Mouse (Mus musculus): ENCODE results near the gene Hspa1b. TPM values are rescaled to one million over a fixed set of nuclear protein-coding genes. Genes with fewer than 3 reads are reported as not detected.
"Not testable (repeated sequence)": the region's sequence is repeated elsewhere in the genome, so short reads cannot be mapped to it uniquely, and the experiment has no call there.

Gene Hspa1b
- 0.10 and 0.12 TPM in 2 replicates for polyA plus RNA-seq (2015; fragmentation: Nextera tagmentation; extraction: Ambion mirVana)

DNA sequence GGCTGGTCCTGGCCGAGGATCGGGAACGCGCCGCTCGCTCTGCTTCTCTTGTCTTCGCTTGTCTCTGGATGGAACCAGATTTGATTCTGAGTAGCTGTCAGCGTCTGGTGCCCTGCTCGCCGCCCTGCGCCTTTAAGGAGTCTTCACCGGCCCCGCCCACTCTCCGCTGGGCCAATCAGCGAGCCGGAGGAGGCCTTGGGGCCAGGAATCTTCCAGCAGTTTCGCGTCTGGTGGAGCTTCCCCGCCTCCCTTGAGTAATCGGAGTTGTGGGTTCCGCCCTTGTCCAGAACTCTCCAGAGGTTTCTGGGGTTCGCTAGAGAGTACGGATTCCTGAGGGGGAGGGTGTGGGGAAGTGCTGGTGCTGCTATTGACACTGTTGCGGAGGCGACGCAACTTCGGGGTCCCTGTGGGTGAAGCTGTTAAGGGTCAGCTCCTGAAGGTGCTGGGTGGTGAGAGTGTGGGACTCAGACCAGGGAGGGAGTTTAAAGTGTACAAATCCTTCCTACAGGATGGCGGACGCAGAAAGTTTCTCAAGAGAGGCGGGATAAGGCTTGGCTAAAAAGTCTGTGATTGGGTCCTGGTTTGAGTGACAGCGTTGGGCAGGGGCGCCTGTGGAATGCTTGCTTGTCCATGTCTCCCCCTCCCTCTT is at the start of gene Hspa1b:
Gene Hspa1b, minus strand, starts transcription at position 109 of the 649 bp plus-strand sequence.
- H3K27ac ChIP-seq, result peak within 1 kb of the TSS; percentile 52; the same call in 1 of the 2 replicates
- WGBS, result under 1% methylated on average over 31 of the region's 32 CpGs
- H3K4me3 ChIP-seq, result peak within 1 kb of the TSS; percentile 43
- ATAC-seq, result peak; percentile 96
- H3K9ac ChIP-seq, result peak within 1 kb of the TSS; percentile 44
- H3K4me2 ChIP-seq, result peak within 1 kb of the TSS; percentile 73
- H3K4me1 ChIP-seq, result peaks cover 12% of the 10 kb centered on the region
- H3K9me3 ChIP-seq (replicated peaks); H3K36me3 ChIP-seq (ENCODE audit: poor library complexity, severe bottlenecking): not testable (repeated sequence)
- H3K27me3 ChIP-seq, result peaks cover 40% of the 10 kb centered on the region

DNA sequence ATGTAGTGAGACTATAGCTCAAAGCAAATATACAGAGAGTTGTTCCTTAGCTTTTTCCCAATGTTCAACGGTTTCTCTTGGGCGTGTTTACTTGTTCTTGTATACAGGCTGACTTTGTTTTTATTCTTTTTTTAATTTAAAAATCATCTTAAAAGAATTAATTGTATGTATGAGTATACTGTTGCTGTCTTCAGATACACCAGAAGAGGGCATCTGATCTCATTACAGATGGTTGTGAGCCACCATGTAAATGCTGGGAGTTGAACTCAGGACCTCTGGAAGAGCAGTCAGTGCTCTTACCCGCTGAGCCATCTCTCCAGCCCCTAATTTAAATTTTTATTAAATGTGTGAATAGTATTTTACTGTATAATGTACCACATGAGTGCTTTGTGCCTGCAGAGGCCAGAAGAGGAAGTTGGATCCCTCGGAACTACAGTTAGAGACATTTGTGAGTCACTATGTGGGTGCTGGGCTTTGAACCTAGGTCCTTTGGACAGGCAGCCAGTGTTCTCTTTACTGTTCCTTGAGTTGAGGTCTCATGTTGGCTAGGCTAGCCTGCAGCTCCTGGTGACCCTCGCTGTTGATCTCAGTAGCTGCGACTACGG is 48.5 kb upstream of the Hspa1b start:
- no peaks in the 10 kb centered on the region for H3K27me3 ChIP-seq
- peaks cover 10% of the 10 kb centered on the region for H3K4me1 ChIP-seq
- no peak overlapping the region for H3K27ac ChIP-seq
- H3K9ac ChIP-seq, result no peak overlapping the region
- H3K36me3 ChIP-seq (ENCODE audit: poor library complexity, severe bottlenecking), result peaks cover 84% of the 10 kb centered on the region
- H3K9me3 ChIP-seq (replicated peaks), result no peaks in the 10 kb centered on the region
- ATAC-seq, result no peak
- WGBS, result 96% methylated on average over 7 of the region's 7 CpGs
- H3K4me2 ChIP-seq, result no peak overlapping the region
- no peak overlapping the region for H3K4me3 ChIP-seq

GRCm38 (mm10) chr17:35005902-35006301 is 46.9 kb upstream of the Hspa1b start:
- peaks cover 21% of the 10 kb centered on the region for H3K4me1 ChIP-seq
- H3K9ac ChIP-seq, result 0 out of 2 replicates have a peak overlapping the region, but pooled peaks have one; percentile 5
- not testable (repeated sequence) for H3K9me3 ChIP-seq (replicated peaks); H3K4me3 ChIP-seq; H3K27ac ChIP-seq; H3K4me2 ChIP-seq; H3K27me3 ChIP-seq; ATAC-seq
- WGBS, result 98% methylated on average over 4 of the region's 5 CpGs
- peaks cover 68% of the 10 kb centered on the region for H3K36me3 ChIP-seq (ENCODE audit: poor library complexity, severe bottlenecking)

DNA sequence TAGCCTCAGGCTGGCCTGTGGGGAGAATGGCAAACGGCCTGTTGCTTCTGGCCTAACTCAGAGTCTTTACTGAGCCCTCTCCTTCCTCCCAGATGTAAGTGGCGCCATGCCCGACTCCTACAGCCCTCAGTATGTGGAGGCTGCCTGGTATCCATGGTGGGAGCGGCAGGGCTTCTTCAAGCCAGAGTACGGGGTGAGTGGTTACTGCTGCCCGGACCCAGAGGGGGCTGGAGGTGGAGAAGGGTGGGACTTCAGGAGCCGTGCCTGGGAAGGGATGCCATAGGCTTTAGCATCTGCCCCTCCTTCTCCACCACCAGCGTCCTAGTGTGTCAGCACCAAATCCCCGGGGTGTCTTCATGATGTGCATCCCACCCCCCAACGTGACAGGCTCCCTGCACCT is 46.1 kb upstream of the Hspa1b start:
- H3K36me3 ChIP-seq (ENCODE audit: poor library complexity, severe bottlenecking), result peaks cover 61% of the 10 kb centered on the region

DNA sequence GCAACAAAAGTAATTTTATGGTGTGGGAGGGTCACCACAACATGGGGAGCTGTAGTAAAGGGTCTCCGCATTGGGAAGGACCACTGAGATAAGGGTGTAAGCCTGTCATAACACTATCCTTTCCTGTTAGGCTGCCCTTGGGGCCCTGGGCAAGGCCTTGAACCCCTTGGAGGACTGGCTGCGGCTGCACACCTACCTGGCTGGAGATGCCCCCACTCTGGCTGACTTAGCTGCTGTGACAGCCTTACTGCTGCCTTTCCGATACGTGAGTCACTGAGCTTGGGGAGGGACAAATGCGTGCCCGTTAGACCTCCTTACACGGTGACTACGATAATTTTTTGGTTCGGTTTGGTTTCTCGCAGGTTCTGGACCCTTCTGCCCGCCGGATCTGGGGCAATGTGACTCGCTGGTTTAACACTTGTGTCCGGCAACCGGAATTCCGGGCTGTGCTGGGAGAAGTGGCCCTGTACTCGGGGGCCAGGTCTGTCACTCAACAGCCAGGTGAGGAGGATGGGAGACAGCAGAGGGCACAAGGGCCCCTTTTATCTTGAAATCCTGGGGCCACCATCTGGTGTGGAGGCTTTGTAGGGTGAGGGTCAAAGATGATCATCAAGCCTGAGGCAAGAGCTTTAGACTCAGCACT is 45.2 kb upstream of the Hspa1b start:
- Histone ChIP-seq H3K36me3 (ENCODE audit: poor library complexity, severe bottlenecking) (peaks cover 52% of the 10 kb centered on the region), H3K27ac (no peak overlapping the region), H3K4me3 (no peak overlapping the region), H3K9me3 (replicated peaks) (no peaks in the 10 kb centered on the region), H3K4me1 (peaks cover 31% of the 10 kb centered on the region), H3K9ac (no peak overlapping the region), H3K4me2 (no peak overlapping the region), H3K27me3 (no peaks in the 10 kb centered on the region)
- ATAC-seq, result no peak
- 95% methylated on average over 17 of the region's 17 CpGs for WGBS

More for the DNA sequence above, 46.1 kb upstream of the Hspa1b start:
- peaks cover 22% of the 10 kb centered on the region for H3K4me1 ChIP-seq
- H3K4me2 ChIP-seq, result no peak overlapping the region
- no peak overlapping the region for H3K4me3 ChIP-seq
- no peaks in the 10 kb centered on the region for H3K27me3 ChIP-seq
- WGBS, result 94% methylated on average over 10 of the region's 10 CpGs
- 0 out of 2 replicates have a peak overlapping the region, but pooled peaks have one; percentile 5 for H3K9ac ChIP-seq
- ATAC-seq, result no peak
- H3K27ac ChIP-seq, result no peak overlapping the region
- H3K9me3 ChIP-seq (replicated peaks), result no peaks in the 10 kb centered on the region

DNA sequence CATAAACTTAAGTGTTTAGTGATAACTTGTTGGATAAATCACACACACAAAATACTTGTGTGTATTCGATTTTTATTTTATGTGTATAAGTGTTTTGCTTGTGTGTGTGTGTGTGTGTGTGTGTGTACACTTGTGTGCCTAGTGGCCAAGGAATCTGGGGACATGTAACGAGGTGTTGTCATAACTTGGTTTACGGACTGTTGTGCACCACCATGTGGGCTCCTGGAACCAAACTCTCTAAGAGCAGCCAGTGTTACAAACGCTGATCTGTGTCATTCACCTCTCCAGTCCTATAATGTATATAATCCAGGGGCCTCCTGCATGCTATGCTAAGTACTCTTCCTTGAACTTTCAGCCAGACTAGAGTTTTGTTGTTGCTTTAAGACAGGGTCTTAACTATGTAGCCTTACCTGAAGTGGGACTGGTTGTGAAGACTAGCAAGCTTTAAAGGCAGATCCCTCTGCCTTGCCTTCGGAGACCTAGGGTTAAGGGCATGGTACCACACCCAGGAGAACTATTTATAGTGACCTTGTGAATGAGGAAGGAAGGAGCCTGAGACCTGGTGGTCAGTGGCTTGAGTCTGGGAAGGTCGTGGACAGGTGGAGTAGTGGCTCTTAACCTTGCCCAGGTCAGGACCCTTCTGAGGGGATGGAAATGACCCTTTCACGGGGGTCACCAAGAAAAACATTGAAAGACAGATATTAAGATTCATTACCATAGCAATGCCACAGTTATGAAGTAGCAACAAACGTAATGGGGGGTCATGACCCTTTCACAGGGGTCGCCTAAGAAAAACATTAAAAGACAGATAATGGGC is 44.2 kb upstream of the Hspa1b start:
- Histone ChIP-seq H3K27me3 (no peaks in the 10 kb centered on the region), H3K36me3 (ENCODE audit: poor library complexity, severe bottlenecking) (peaks cover 52% of the 10 kb centered on the region), H3K4me2 (peak overlapping the region; percentile 100), H3K4me1 (peaks cover 41% of the 10 kb centered on the region), H3K9ac (peak overlapping the region; percentile 97), H3K27ac (0 out of 2 replicates have a peak overlapping the region, but pooled peaks have one; percentile 98), H3K4me3 (peak overlapping the region; percentile 94), H3K9me3 (replicated peaks) (no peaks in the 10 kb centered on the region)
- 76% methylated on average over 9 of the region's 9 CpGs for WGBS
- no peak for ATAC-seq

- no peaks in the 10 kb centered on the region for H3K9me3 ChIP-seq (replicated peaks)
- no peaks in the 10 kb centered on the region for H3K27me3 ChIP-seq
- H3K36me3 ChIP-seq (ENCODE audit: poor library complexity, severe bottlenecking), result peaks cover 52% of the 10 kb centered on the region
- H3K4me1 ChIP-seq, result peaks cover 49% of the 10 kb centered on the region
- H3K9ac ChIP-seq, result peak overlapping the region; percentile 97
- H3K27ac ChIP-seq, result peak overlapping the region; percentile 98
- no peak for ATAC-seq
- WGBS, result 7% methylated on average over 12 of the region's 12 CpGs
- peak overlapping the region; percentile 100 for H3K4me2 ChIP-seq
- H3K4me3 ChIP-seq, result peak overlapping the region; percentile 94
These were observed 43.3 kb upstream of the Hspa1b start for GRCm38 (mm10) chr17:35002153-35002865.

GRCm38 (mm10) chr17:35001452-35002152 is 42.6 kb upstream of the Hspa1b start:
- Histone ChIP-seq H3K9ac (peak overlapping the region; percentile 97), H3K27me3 (no peaks in the 10 kb centered on the region), H3K27ac (peak overlapping the region; percentile 98), H3K36me3 (ENCODE audit: poor library complexity, severe bottlenecking) (peaks cover 51% of the 10 kb centered on the region), H3K9me3 (replicated peaks) (no peaks in the 10 kb centered on the region), H3K4me1 (peaks cover 56% of the 10 kb centered on the region), H3K4me3 (peak overlapping the region; percentile 94), H3K4me2 (peak overlapping the region; percentile 100)
- under 1% methylated on average over 35 of the region's 35 CpGs for WGBS
- ATAC-seq, result no peak

GRCm38 (mm10) chr17:35000717-35001451 is 41.8 kb upstream of the Hspa1b start, which contains the start of gene Vars:
TSS of gene Vars (plus strand) at chr17:35000987.
- Histone ChIP-seq H3K27ac (peak within 1 kb of the TSS; percentile 98), H3K4me1 (peaks cover 59% of the 10 kb centered on the region), H3K9ac (peak within 1 kb of the TSS; percentile 97), H3K36me3 (ENCODE audit: poor library complexity, severe bottlenecking) (peaks cover 47% of the 10 kb centered on the region), H3K4me2 (peak within 1 kb of the TSS; percentile 100), H3K9me3 (replicated peaks) (no peaks in the 10 kb centered on the region), H3K27me3 (no peaks in the 10 kb centered on the region), H3K4me3 (peak within 1 kb of the TSS; percentile 94)
- ATAC-seq, result peak; percentile 93
- WGBS, result under 1% methylated on average over 65 of the region's 83 CpGs

All from forebrain, embryonic 13.5 days (tissue).